Mouse (Mus musculus): ENCODE data around the gene Prss57. TPM values are rescaled to one million over a fixed set of nuclear protein-coding genes. Genes with fewer than 3 reads are reported as not detected.

The Prss57 gene
- total and polyA plus RNA-seq, 2 experiments from 2014 or later = 0.33 to 1.8 TPM

DNA sequence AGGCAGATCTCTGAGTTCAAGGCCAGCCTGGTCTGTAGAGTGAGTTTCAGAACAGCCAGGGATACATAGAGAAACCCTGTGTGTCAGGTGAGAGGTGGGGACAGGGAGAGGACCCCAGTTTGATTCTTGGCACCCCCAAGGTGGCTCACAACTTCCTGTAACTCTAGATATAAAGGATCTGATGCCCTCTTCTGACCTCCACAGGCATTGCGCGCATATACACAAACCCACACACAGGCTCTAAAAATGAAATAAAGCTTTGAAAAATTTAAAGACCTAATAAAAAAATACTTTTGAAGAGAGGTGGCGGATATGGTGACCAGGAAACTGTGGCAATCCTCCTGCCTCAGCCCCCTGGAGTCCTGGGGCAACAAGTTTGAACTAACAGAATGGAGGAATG, 5.1 kb upstream of the Prss57 start:
- peak; percentile 18 for TF ChIP-seq CTCF (IDR thresholded peaks at IDR 0.05; ENCODE audit: low read depth)
- Histone ChIP-seq H3K36me3 (ENCODE audit: insufficient read depth, low read length) (no peaks in the 10 kb centered on the region), H3K9me3 (ENCODE audit: low read length) (no peaks in the 10 kb centered on the region), H3K27ac (no peak overlapping the region), H3K4me2 (ENCODE audit: low read depth, low read length) (no peak overlapping the region), H3K27me3 (ENCODE audit: insufficient read depth, low read length) (no peaks in the 10 kb centered on the region), H3K4me1 (ENCODE audit: insufficient read depth, low read length) (peaks cover 13% of the 10 kb centered on the region), H3K4me3 (ENCODE audit: low read length) (no peak overlapping the region), H3K9ac (replicated peaks; ENCODE audit: low read length) (no peak overlapping the region)
- ATAC-seq (no peak), DNase-seq (ENCODE audit: low spot score) (no peak)
- WGBS = 97% methylated on average over 3 of the region's 3 CpGs

DNA sequence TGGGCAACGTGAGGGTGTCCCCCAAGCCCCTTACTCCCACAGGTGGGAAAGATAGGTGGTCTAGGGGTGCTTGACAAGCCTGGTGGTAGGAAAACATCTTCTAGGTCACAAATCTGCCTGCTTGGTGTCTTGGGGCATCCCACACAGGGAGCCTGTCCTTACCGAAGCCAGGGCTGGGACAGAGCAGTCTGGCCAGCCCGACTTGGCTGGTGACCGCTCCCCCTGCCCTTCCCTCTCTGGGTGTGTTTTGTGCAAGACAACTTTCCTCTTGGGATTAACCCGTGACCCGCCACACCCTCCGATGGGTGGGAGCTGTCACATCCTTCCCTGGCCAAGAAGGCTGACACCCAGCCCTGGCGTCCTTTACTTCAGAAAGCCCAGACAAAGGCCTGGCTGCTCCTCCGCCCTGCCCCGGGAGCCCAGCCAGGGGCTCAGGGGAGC, 3.8 kb upstream of the Prss57 start:
- Histone ChIP-seq H3K4me2 (ENCODE audit: low read depth, low read length) (peak overlapping the region; percentile 80), H3K9me3 (ENCODE audit: low read length) (no peaks in the 10 kb centered on the region), H3K36me3 (ENCODE audit: insufficient read depth, low read length) (no peaks in the 10 kb centered on the region), H3K27me3 (ENCODE audit: insufficient read depth, low read length) (no peaks in the 10 kb centered on the region), H3K27ac (peak overlapping the region; percentile 90), H3K4me1 (ENCODE audit: insufficient read depth, low read length) (peaks cover 13% of the 10 kb centered on the region), H3K4me3 (ENCODE audit: low read length) (peak overlapping the region; percentile 93), H3K9ac (replicated peaks; ENCODE audit: low read length) (peak overlapping the region; percentile 97)
- TF ChIP-seq CTCF (IDR thresholded peaks at IDR 0.05; ENCODE audit: low read depth) = no peak
- WGBS = under 1% methylated on average over 10 of the region's 10 CpGs
- peak; percentile 51 for DNase-seq (ENCODE audit: low spot score)
- ATAC-seq = peak; percentile 27; the same call in 1 of the 2 replicates

DNA sequence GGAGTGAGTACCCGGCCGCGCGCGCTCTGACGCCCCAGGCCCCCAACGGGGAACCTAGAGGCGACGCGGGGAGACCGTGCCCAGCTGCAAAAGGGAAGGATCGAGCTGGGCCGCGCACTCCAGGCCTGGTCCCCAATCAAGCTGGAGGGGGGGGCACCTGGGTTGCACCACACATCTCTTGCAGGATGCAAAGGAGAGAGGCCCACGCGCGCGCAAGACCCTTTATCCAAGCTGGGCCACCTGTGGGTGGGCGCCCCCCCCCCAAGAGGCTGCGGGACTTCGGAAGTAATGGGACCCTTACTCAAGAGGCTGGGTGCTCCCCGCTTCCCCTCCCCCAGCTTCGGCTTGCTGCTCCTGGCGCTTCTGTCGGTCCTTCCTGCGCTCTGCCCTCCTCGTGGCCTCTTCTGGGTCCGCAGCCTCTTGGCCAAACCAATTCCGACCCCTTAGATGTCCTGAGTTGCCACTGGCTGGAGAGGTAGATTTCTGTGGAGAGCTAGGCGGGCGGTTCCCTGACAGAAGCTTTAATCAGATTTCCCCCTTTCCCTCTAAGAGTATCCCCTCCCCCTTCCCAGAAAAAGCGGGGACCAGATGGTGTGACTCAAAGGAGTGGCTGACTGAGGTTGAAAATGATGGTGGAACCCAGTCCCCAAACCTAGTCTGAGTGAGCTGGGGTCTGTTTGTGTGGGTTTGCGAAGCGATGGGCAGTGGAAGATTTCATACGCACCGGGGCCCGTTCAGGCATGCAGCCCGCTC, 3.2 kb upstream of the Prss57 start:
- Histone ChIP-seq H3K27ac (peak overlapping the region; percentile 90), H3K9me3 (ENCODE audit: low read length) (no peaks in the 10 kb centered on the region), H3K9ac (replicated peaks; ENCODE audit: low read length) (peak overlapping the region; percentile 97), H3K4me1 (ENCODE audit: insufficient read depth, low read length) (peaks cover 13% of the 10 kb centered on the region), H3K27me3 (ENCODE audit: insufficient read depth, low read length) (no peaks in the 10 kb centered on the region), H3K4me3 (ENCODE audit: low read length) (peak overlapping the region; percentile 93), H3K4me2 (ENCODE audit: low read depth, low read length) (peak overlapping the region; percentile 80), H3K36me3 (ENCODE audit: insufficient read depth, low read length) (no peaks in the 10 kb centered on the region)
- WGBS = under 1% methylated on average over 30 of the region's 38 CpGs
- no peak for TF ChIP-seq CTCF (IDR thresholded peaks at IDR 0.05; ENCODE audit: low read depth)
- DNase-seq (ENCODE audit: low spot score) (peak; percentile 61), ATAC-seq (peak; percentile 24; the same call in 1 of the 2 replicates)

DNA sequence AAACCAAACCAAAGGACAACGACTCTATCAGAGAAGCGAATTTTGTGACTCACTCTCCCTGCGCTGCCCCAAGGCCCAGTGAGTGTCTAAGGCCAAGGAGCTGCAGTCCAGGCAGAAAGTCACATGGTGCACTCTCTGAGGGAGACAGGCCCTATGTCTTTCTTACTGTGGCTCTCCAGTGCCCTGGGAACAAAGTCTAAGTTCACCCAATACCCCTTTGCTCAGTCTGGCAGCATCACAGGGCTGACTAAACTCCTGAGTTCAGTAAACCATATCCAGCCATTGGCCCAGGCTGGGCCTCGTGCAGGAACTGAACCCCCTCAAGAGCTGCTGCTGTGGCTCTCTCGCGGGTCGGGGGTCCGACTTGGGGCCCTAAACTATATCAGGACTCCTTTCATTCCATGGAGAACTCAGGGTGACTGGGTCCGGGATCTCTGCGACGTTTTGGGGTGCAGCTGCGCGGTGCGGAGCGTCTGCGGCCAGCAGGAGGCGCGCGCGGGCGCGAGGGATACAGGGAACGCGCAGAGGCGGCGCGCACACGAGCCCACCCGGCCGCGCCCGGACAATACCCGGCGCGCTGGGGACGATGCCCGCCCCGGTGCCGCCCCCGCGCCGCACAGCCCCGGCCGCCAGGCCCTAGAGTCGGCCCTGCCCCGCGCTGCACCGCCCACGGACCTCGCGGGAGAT, 2.4 kb upstream of the Prss57 start, which contains the start of gene Palm:
Palm (plus strand) TSS at position 522 of the 687 bp plus-strand sequence.
- DNase-seq (ENCODE audit: low spot score) (peak; percentile 91), ATAC-seq (peak; percentile 68)
- 6% methylated on average over 51 of the region's 51 CpGs for WGBS
- H3K4me1 ChIP-seq (ENCODE audit: insufficient read depth, low read length) = peaks cover 13% of the 10 kb centered on the region
- H3K27me3 ChIP-seq (ENCODE audit: insufficient read depth, low read length) = no peaks in the 10 kb centered on the region
- H3K4me2 ChIP-seq (ENCODE audit: low read depth, low read length) = peak within 1 kb of the TSS; percentile 80
- peak; percentile 72 for TF ChIP-seq CTCF (IDR thresholded peaks at IDR 0.05; ENCODE audit: low read depth)
- no peaks in the 10 kb centered on the region for H3K36me3 ChIP-seq (ENCODE audit: insufficient read depth, low read length)
- H3K4me3 ChIP-seq (ENCODE audit: low read length) = peak within 1 kb of the TSS; percentile 93
- no peaks in the 10 kb centered on the region for H3K9me3 ChIP-seq (ENCODE audit: low read length)
- H3K9ac ChIP-seq (replicated peaks; ENCODE audit: low read length) = peak within 1 kb of the TSS; percentile 97
- peak within 1 kb of the TSS; percentile 90 for H3K27ac ChIP-seq

DNA sequence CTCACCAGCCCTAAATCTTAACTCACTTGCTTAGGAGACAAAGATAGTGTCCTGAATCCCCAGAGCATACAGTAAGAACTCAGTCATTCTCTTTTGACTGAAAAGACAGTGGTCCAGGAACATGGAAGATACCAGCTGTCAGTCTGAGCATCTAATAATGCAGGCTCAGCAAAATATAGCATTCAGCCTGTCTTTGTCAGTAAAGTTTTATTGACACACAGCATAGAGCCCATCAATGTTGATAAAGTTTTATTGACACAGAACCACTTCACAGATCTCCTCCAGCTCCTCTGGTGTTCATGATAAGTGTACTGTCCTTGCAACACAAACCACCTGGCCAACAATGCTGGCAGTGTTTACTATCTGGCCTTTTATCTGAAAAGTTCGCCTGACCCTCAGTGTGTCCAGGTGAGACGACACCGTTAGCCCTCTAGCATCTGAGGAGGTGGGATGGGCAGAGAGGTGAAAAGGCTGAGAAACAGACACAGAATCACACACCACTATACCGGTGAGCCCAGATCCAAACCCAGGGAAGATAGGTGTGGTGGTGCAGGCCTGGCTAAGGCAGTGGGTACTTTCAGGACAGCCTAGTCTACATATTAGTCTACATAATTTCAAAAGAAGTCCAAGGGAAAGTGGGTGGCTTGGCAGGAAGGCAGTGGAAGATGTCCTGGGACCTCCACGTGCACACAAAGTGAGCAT, 1.7 kb upstream of the Prss57 start:
- Histone ChIP-seq H3K9me3 (ENCODE audit: low read length) (no peaks in the 10 kb centered on the region), H3K4me1 (ENCODE audit: insufficient read depth, low read length) (peaks cover 13% of the 10 kb centered on the region), H3K27me3 (ENCODE audit: insufficient read depth, low read length) (no peaks in the 10 kb centered on the region), H3K27ac (no peak overlapping the region), H3K36me3 (ENCODE audit: insufficient read depth, low read length) (no peaks in the 10 kb centered on the region), H3K4me3 (ENCODE audit: low read length) (no peak overlapping the region), H3K4me2 (ENCODE audit: low read depth, low read length) (no peak overlapping the region; the same call in 1 of the 2 replicates), H3K9ac (replicated peaks; ENCODE audit: low read length) (no peak overlapping the region)
- no peak for TF ChIP-seq CTCF (IDR thresholded peaks at IDR 0.05; ENCODE audit: low read depth)
- WGBS = 88% methylated on average over 5 of the region's 5 CpGs
- DNase-seq (ENCODE audit: low spot score) = no peak
- no peak for ATAC-seq

DNA sequence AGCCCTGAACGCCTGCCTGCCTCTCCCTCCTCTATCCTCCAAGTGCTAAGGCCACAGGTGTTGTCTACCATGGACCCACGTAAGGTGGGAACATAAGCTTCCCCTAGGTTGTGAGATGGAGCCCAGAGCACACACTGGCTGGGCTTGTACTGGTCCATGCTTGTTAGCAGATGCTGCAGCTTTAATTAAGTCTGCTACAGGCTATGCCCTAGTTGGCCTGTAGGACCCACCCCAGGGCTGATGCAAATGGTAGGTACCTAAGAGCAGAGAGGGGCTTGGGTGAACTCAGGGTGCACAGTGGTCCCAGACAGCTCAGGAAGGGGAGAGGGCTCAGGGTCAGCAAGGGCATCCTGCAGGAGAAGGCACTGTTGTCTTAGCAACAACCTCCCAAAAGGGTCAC, 1.2 kb downstream of the Prss57 start:
- Histone ChIP-seq H3K27ac (no peak overlapping the region), H3K27me3 (ENCODE audit: insufficient read depth, low read length) (no peaks in the 10 kb centered on the region), H3K4me1 (ENCODE audit: insufficient read depth, low read length) (0 out of 2 replicates have a peak, but pooled peaks cover under 1% of the 10 kb centered on the region), H3K9me3 (ENCODE audit: low read length) (no peaks in the 10 kb centered on the region), H3K4me3 (ENCODE audit: low read length) (no peak overlapping the region), H3K9ac (replicated peaks; ENCODE audit: low read length) (no peak overlapping the region), H3K36me3 (ENCODE audit: insufficient read depth, low read length) (no peaks in the 10 kb centered on the region), H3K4me2 (ENCODE audit: low read depth, low read length) (no peak overlapping the region)
- DNase-seq (ENCODE audit: low spot score) (no peak), ATAC-seq (no peak)
- 49% methylated on average over 2 of the region's 2 CpGs for WGBS
- no peak for TF ChIP-seq CTCF (IDR thresholded peaks at IDR 0.05; ENCODE audit: low read depth)

Measured in hindbrain, postnatal 0 days (tissue).